Mouse (Mus musculus): ENCODE results near the gene Spon1. TPM values are rescaled to one million over a fixed set of nuclear protein-coding genes. Genes with fewer than 3 reads are reported as not detected.

Spon1 gene
- polyA plus RNA-seq, 1 experiment from 2014 or later = 0.96 TPM

DNA sequence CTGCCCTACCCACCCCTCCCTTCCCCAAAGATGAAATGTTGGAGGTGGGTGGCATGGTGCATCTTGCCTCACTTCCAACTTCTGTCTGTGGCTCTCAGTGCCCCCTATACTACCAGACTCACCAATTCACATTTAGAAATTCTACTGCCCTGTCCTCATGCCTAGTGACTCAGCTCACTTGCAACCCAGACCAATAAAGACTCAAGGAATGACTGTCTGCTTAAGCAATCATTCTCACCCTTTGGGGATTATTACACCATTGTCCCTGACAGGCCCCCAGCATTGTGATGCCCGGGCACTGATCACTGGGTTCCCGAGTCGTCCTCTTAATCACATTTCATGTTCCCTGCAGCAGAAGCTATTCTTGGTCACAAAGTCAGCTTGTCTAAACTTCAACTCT lies 57.2 kb downstream of the Spon1 start:
- Histone ChIP-seq H3K4me2 (ENCODE audit: low read depth, low read length) (no peak overlapping the region), H3K4me3 (ENCODE audit: low read depth, low read length) (no peak overlapping the region), H3K27ac (ENCODE audit: low read length) (no peak overlapping the region), H3K4me1 (ENCODE audit: control insufficient read depth, low read depth, low read length) (no peaks in the 10 kb centered on the region; the same call in none of the 2 replicates), H3K9me3 (replicated peaks; ENCODE audit: control insufficient read depth, low read length) (no peaks in the 10 kb centered on the region), H3K36me3 (ENCODE audit: control insufficient read depth, insufficient read depth) (no peaks in the 10 kb centered on the region), H3K9ac (ENCODE audit: low read depth, low read length) (no peak overlapping the region), H3K27me3 (ENCODE audit: control insufficient read depth, insufficient read depth, low read depth, low read length) (no peaks in the 10 kb centered on the region)
- ATAC-seq (ENCODE audit: low read depth) = no peak
- 35% methylated on average over 3 of the region's 3 CpGs for WGBS (ENCODE audit: insufficient replicate concordance)

- no peak overlapping the region for H3K4me3 ChIP-seq (ENCODE audit: low read depth, low read length)
- WGBS (ENCODE audit: insufficient replicate concordance) = 74% methylated on average over 6 of the region's 6 CpGs
- H3K27me3 ChIP-seq (ENCODE audit: control insufficient read depth, insufficient read depth, low read depth, low read length) = no peaks in the 10 kb centered on the region
- no peak for ATAC-seq (ENCODE audit: low read depth)
- no peaks in the 10 kb centered on the region for H3K4me1 ChIP-seq (ENCODE audit: control insufficient read depth, low read depth, low read length)
- no peaks in the 10 kb centered on the region for H3K9me3 ChIP-seq (replicated peaks; ENCODE audit: control insufficient read depth, low read length)
- H3K9ac ChIP-seq (ENCODE audit: low read depth, low read length) = no peak overlapping the region
- H3K36me3 ChIP-seq (ENCODE audit: control insufficient read depth, insufficient read depth) = no peaks in the 10 kb centered on the region
- H3K4me2 ChIP-seq (ENCODE audit: low read depth, low read length) = no peak overlapping the region
- H3K27ac ChIP-seq (ENCODE audit: low read length) = no peak overlapping the region
Observed at GRCm38 (mm10) chr7:113824651-113825050, 58.9 kb downstream of the Spon1 start.

DNA sequence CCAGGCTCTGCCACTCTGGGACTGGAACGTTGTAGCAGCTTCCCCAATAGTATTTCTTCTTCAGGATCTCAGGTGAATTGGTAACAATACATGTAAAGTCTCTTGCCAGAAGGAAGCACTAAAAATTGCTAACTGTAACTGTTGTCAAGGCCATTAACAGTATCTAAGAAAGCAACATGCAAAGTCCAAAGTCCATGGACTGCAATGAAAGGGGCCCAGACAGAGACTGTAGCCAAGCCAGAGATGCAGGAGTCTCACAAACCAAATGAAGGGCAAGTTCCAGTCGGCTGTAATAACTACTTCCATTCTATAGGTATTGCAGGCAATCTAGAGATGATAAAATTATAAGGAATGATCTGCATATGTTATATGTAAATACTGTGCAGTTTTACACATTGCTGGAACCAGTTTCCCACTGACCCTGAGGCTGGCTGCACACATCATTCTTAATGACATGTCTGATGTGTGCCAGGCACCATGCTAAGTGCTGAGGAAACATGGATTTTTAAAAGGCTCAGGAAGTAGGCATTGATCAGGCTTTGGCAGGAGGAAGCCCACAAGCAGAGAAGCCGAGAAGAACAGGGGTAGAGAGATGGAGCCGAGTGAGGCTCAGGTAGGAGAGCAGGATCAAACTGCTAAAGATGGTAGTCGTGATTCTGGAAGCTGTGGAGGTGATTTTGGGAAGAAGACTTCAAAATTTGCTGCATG lies 59.9 kb downstream of the Spon1 start:
- Histone ChIP-seq H3K27ac (ENCODE audit: low read length) (no peak overlapping the region), H3K9me3 (replicated peaks; ENCODE audit: control insufficient read depth, low read length) (no peaks in the 10 kb centered on the region), H3K4me1 (ENCODE audit: control insufficient read depth, low read depth, low read length) (no peaks in the 10 kb centered on the region), H3K4me2 (ENCODE audit: low read depth, low read length) (no peak overlapping the region), H3K4me3 (ENCODE audit: low read depth, low read length) (no peak overlapping the region), H3K9ac (ENCODE audit: low read depth, low read length) (no peak overlapping the region), H3K27me3 (ENCODE audit: control insufficient read depth, insufficient read depth, low read depth, low read length) (no peaks in the 10 kb centered on the region), H3K36me3 (ENCODE audit: control insufficient read depth, insufficient read depth) (no peaks in the 10 kb centered on the region)
- 46% methylated on average over 5 of the region's 5 CpGs for WGBS (ENCODE audit: insufficient replicate concordance)
- ATAC-seq (ENCODE audit: low read depth) = no peak

GRCm38 (mm10) chr7:113826510-113826909 lies 60.7 kb downstream of the Spon1 start:
- 23% methylated on average over 1 of the region's 1 CpGs for WGBS (ENCODE audit: insufficient replicate concordance)
- no peak overlapping the region for H3K4me2 ChIP-seq (ENCODE audit: low read depth, low read length)
- no peak overlapping the region for H3K9ac ChIP-seq (ENCODE audit: low read depth, low read length)
- H3K4me1 ChIP-seq (ENCODE audit: control insufficient read depth, low read depth, low read length) = no peaks in the 10 kb centered on the region
- no peaks in the 10 kb centered on the region for H3K36me3 ChIP-seq (ENCODE audit: control insufficient read depth, insufficient read depth)
- H3K4me3 ChIP-seq (ENCODE audit: low read depth, low read length) = no peak overlapping the region
- peak; percentile 61 for ATAC-seq (ENCODE audit: low read depth)
- no peaks in the 10 kb centered on the region for H3K9me3 ChIP-seq (replicated peaks; ENCODE audit: control insufficient read depth, low read length)
- H3K27ac ChIP-seq (ENCODE audit: low read length) = no peak overlapping the region
- no peaks in the 10 kb centered on the region for H3K27me3 ChIP-seq (ENCODE audit: control insufficient read depth, insufficient read depth, low read depth, low read length)

DNA sequence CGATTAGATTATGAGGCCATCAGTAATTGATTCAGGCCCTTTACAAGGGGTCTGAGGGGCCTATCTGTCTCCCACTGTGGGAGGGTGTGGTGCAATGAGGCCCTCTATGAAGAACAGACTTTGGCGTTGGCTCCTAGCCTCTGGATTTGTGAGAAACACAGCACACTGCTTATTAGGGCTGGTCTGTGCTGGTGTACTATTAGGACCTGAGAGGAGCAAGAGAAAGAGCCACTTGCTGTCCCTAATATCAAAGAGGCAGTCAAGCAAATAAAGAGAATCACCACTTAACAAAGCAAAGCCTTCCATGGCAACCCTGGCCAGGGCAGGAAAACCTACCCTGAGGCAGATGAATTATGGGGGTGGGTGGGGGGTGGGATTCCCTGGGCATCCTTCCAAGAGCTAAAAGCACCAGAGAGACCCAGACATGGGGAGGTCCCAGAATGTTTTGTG lies 62.3 kb downstream of the Spon1 start:
- WGBS (ENCODE audit: insufficient replicate concordance) = 38% methylated on average over 2 of the region's 2 CpGs
- ATAC-seq (ENCODE audit: low read depth) = no peak
- no peaks in the 10 kb centered on the region for H3K36me3 ChIP-seq (ENCODE audit: control insufficient read depth, insufficient read depth)
- H3K4me3 ChIP-seq (ENCODE audit: low read depth, low read length) = no peak overlapping the region
- no peak overlapping the region for H3K27ac ChIP-seq (ENCODE audit: low read length)
- H3K27me3 ChIP-seq (ENCODE audit: control insufficient read depth, insufficient read depth, low read depth, low read length) = no peaks in the 10 kb centered on the region
- H3K9ac ChIP-seq (ENCODE audit: low read depth, low read length) = no peak overlapping the region
- H3K4me2 ChIP-seq (ENCODE audit: low read depth, low read length) = no peak overlapping the region
- no peaks in the 10 kb centered on the region for H3K9me3 ChIP-seq (replicated peaks; ENCODE audit: control insufficient read depth, low read length)
- no peaks in the 10 kb centered on the region for H3K4me1 ChIP-seq (ENCODE audit: control insufficient read depth, low read depth, low read length)

GRCm38 (mm10) chr7:113828576-113828975 lies 62.8 kb downstream of the Spon1 start:
- 74% methylated on average over 2 of the region's 2 CpGs for WGBS (ENCODE audit: insufficient replicate concordance)
- H3K9me3 ChIP-seq (replicated peaks; ENCODE audit: control insufficient read depth, low read length) = no peaks in the 10 kb centered on the region
- no peaks in the 10 kb centered on the region for H3K36me3 ChIP-seq (ENCODE audit: control insufficient read depth, insufficient read depth)
- H3K4me1 ChIP-seq (ENCODE audit: control insufficient read depth, low read depth, low read length) = no peaks in the 10 kb centered on the region
- ATAC-seq (ENCODE audit: low read depth) = no peak
- H3K27me3 ChIP-seq (ENCODE audit: control insufficient read depth, insufficient read depth, low read depth, low read length) = no peaks in the 10 kb centered on the region
- H3K27ac ChIP-seq (ENCODE audit: low read length) = no peak overlapping the region
- H3K4me2 ChIP-seq (ENCODE audit: low read depth, low read length) = no peak overlapping the region
- no peak overlapping the region for H3K9ac ChIP-seq (ENCODE audit: low read depth, low read length)
- H3K4me3 ChIP-seq (ENCODE audit: low read depth, low read length) = no peak overlapping the region

DNA sequence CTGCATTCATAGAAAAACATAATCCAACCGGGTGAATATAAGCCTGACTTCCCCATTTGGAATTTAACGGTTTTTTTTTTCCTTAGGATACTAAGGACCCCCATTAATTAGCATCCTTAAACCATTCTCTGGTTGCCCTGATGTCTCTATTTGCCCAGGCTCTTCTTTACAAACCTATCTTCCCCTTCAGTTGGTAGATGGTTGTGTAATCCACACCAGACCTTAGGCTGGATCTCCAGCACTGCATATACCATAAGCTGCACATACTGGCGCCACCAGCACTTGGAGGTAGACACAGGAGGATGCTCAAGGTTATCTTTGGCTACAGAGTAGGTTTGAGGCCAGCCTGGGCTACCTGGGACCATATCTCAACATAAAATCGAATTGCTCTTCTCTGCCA lies 71.4 kb downstream of the Spon1 start:
- WGBS (ENCODE audit: insufficient replicate concordance) = 53% methylated on average over 4 of the region's 4 CpGs
- H3K4me3 ChIP-seq (ENCODE audit: low read depth, low read length) = no peak overlapping the region
- H3K9ac ChIP-seq (ENCODE audit: low read depth, low read length) = no peak overlapping the region
- no peaks in the 10 kb centered on the region for H3K4me1 ChIP-seq (ENCODE audit: control insufficient read depth, low read depth, low read length)
- no peaks in the 10 kb centered on the region for H3K36me3 ChIP-seq (ENCODE audit: control insufficient read depth, insufficient read depth)
- H3K4me2 ChIP-seq (ENCODE audit: low read depth, low read length) = no peak overlapping the region
- no peak overlapping the region for H3K27ac ChIP-seq (ENCODE audit: low read length)
- H3K27me3 ChIP-seq (ENCODE audit: control insufficient read depth, insufficient read depth, low read depth, low read length) = no peaks in the 10 kb centered on the region
- ATAC-seq (ENCODE audit: low read depth) = no peak
- no peaks in the 10 kb centered on the region for H3K9me3 ChIP-seq (replicated peaks; ENCODE audit: control insufficient read depth, low read length)

- H3K9me3 ChIP-seq (replicated peaks; ENCODE audit: control insufficient read depth, low read length) = no peaks in the 10 kb centered on the region
- 67% methylated on average over 8 of the region's 8 CpGs for WGBS (ENCODE audit: insufficient replicate concordance)
- no peak overlapping the region for H3K9ac ChIP-seq (ENCODE audit: low read depth, low read length)
- H3K4me2 ChIP-seq (ENCODE audit: low read depth, low read length) = no peak overlapping the region
- no peak overlapping the region for H3K27ac ChIP-seq (ENCODE audit: low read length)
- no peaks in the 10 kb centered on the region for H3K36me3 ChIP-seq (ENCODE audit: control insufficient read depth, insufficient read depth)
- no peaks in the 10 kb centered on the region for H3K27me3 ChIP-seq (ENCODE audit: control insufficient read depth, insufficient read depth, low read depth, low read length)
- no peak for ATAC-seq (ENCODE audit: low read depth)
- no peak overlapping the region for H3K4me3 ChIP-seq (ENCODE audit: low read depth, low read length)
- no peaks in the 10 kb centered on the region for H3K4me1 ChIP-seq (ENCODE audit: control insufficient read depth, low read depth, low read length)
Observed at GRCm38 (mm10) chr7:113839431-113839830, 73.6 kb downstream of the Spon1 start.

DNA sequence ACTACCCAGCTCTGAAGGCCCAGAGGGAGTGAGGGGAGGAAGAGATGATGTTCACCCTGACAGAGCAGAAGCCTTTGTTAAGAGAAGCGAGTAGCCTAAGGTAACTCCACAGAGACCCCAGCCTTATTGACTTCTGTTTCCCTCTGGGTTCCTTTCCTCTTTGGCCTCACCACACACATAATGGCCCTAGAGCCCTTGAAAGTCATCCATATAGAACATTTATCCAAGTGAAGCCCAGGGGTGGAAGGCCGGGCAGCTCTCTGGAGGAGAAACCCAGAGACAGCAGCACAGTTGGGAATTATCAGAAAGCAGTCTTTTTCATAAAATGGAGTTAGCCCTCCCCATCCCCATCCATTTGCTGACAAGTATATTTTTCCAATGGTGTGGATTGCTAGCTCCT lies 75.7 kb downstream of the Spon1 start:
- Histone ChIP-seq H3K36me3 (ENCODE audit: control insufficient read depth, insufficient read depth) (no peaks in the 10 kb centered on the region), H3K9ac (ENCODE audit: low read depth, low read length) (no peak overlapping the region), H3K9me3 (replicated peaks; ENCODE audit: control insufficient read depth, low read length) (no peaks in the 10 kb centered on the region), H3K27me3 (ENCODE audit: control insufficient read depth, insufficient read depth, low read depth, low read length) (no peaks in the 10 kb centered on the region), H3K4me1 (ENCODE audit: control insufficient read depth, low read depth, low read length) (no peaks in the 10 kb centered on the region), H3K4me2 (ENCODE audit: low read depth, low read length) (no peak overlapping the region), H3K27ac (ENCODE audit: low read length) (no peak overlapping the region), H3K4me3 (ENCODE audit: low read depth, low read length) (no peak overlapping the region)
- no peak for ATAC-seq (ENCODE audit: low read depth)
- 60% methylated on average over 2 of the region's 2 CpGs for WGBS (ENCODE audit: insufficient replicate concordance)

All from liver, embryonic 16.5 days (tissue).